Mouse (Mus musculus): ENCODE measurements at regions not wholly inside any gene's neighbourhood (a gene's known extent, or its start where the extent isn't known, plus 50 kb on each side); places are given as distances from the start of the nearest gene placed in this dataset.

DNA sequence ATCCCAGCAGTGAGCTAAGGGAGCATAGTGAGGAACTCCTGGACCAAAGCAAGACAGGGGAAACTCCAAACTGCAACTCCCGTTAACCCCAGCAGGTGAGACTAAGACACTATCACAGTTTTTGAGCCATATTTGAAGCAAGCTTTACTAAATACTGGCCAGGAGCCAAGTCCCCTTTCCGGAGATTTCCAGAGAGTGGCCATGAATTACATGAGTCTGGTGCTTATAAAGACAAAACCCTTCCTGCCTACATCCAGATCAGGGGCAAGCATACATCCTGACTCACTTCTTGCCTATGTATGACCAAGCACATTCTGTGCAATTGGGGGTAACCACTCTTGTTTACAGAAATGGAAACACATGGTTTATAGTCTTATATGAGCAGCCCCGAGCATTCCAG is 187.6 kb upstream of the Nr5a2 start:
- Histone ChIP-seq H3K9ac (ENCODE audit: low read length) (no peak overlapping the region), H3K4me2 (ENCODE audit: low read depth, low read length) (no peak overlapping the region), H3K4me1 (replicated peaks; ENCODE audit: control insufficient read depth, insufficient read depth, low read length) (no peaks in the 10 kb centered on the region), H3K27ac (ENCODE audit: low read length) (no peak overlapping the region), H3K36me3 (ENCODE audit: control insufficient read depth, insufficient read depth, low read length) (no peaks in the 10 kb centered on the region), H3K4me3 (ENCODE audit: low read length) (no peak overlapping the region), H3K9me3 (ENCODE audit: control insufficient read depth, low read length) (no peaks in the 10 kb centered on the region), H3K27me3 (ENCODE audit: control insufficient read depth, insufficient read depth, low read depth, low read length) (no peaks in the 10 kb centered on the region)
- 28% methylated on average over 3 of the region's 3 CpGs for WGBS
- ATAC-seq (ENCODE audit: low read depth) = no peak

DNA sequence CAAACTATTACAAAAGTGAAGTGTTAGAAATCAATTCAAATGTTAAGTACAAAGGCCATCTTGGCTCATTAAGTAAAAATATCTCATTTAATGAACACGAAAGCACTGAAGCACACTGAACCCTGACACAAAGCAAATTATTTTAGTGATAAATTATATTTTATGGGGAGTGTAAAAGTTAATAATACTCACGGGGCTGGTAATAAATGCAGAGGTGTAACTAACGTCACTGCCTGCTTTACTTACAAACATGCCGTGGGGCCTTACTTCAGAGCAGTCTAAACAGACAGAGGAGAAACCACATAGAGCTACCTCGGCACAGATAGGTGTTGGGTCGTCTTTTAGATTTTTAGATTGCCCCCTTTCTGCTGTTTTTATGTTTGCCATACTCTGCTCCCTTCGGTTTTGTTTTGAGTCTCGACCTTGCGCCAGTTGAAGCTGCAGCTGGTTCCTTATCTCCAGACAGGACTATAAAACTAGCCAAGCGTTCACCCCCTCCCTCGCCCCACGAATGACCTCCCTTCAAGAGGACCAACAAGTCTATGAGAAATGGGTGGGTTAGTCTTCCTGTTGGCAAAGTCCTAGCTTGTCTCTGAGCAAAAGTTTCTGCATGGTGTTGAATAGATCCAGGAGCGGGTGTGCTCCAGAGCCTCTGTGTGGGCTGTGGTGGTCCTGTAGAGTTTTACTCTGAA is 181.8 kb upstream of the Nr5a2 start:
- WGBS = 33% methylated on average over 13 of the region's 13 CpGs
- H3K4me1 ChIP-seq (replicated peaks; ENCODE audit: control insufficient read depth, insufficient read depth, low read length) = no peaks in the 10 kb centered on the region
- H3K4me2 ChIP-seq (ENCODE audit: low read depth, low read length) = no peak overlapping the region
- H3K4me3 ChIP-seq (ENCODE audit: low read length) = no peak overlapping the region
- H3K36me3 ChIP-seq (ENCODE audit: control insufficient read depth, insufficient read depth, low read length) = no peaks in the 10 kb centered on the region
- H3K27ac ChIP-seq (ENCODE audit: low read length) = no peak overlapping the region
- H3K27me3 ChIP-seq (ENCODE audit: control insufficient read depth, insufficient read depth, low read depth, low read length) = no peaks in the 10 kb centered on the region
- no peaks in the 10 kb centered on the region for H3K9me3 ChIP-seq (ENCODE audit: control insufficient read depth, low read length)
- ATAC-seq (ENCODE audit: low read depth) = no peak
- no peak overlapping the region for H3K9ac ChIP-seq (ENCODE audit: low read length)

DNA sequence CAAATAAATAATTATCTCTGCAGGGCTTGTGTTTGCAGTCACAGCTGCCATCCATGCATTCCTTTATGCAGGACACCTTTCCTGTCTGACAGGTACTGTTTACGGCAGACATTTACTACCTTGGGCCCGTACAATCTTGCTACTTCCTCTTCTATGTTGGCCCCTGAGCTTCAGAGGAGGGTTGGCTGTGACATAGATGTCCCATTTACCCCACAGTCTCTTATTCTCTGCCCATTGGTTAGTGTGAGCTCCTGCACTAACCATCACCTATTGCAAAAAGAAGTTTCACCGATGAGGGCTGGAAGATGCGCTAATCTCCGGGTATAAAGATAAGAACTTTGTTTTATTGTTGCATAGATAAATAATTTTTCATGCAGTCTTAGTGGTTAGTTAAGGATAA is 181.1 kb upstream of the Nr5a2 start:
- WGBS = 67% methylated on average over 5 of the region's 5 CpGs

DNA sequence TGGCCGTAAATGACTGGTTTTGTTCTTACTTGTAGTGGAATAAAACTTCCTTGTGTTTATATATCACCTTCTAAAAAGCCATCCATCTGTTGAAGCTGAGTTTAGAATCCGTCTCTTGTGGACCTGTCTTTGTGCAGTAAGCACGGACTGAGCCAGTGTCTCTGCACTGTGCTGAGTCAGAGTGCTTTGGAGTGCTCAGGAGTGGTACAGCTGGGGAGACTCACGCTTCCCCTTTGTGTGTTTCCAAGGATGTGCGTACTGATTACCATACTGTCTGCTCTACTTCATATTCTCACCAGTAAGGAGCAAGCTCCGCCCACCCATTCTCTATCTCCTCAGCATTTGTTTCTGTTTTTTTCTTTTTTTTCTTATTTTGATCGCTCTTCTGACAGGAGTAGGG is 175.9 kb upstream of the Nr5a2 start:
- Histone ChIP-seq H3K9ac (ENCODE audit: low read length) (no peak overlapping the region), H3K27me3 (ENCODE audit: control insufficient read depth, insufficient read depth, low read depth, low read length) (no peaks in the 10 kb centered on the region), H3K36me3 (ENCODE audit: control insufficient read depth, insufficient read depth, low read length) (no peaks in the 10 kb centered on the region), H3K27ac (ENCODE audit: low read length) (no peak overlapping the region), H3K4me3 (ENCODE audit: low read length) (no peak overlapping the region), H3K9me3 (ENCODE audit: control insufficient read depth, low read length) (no peaks in the 10 kb centered on the region), H3K4me2 (ENCODE audit: low read depth, low read length) (no peak overlapping the region), H3K4me1 (replicated peaks; ENCODE audit: control insufficient read depth, insufficient read depth, low read length) (no peaks in the 10 kb centered on the region)
- WGBS = 57% methylated on average over 7 of the region's 7 CpGs
- ATAC-seq (ENCODE audit: low read depth) = no peak

More for the DNA sequence above, 181.1 kb upstream of the Nr5a2 start:
- ATAC-seq (ENCODE audit: low read depth) = no peak
- Histone ChIP-seq H3K27ac (ENCODE audit: low read length) (no peak overlapping the region), H3K9me3 (ENCODE audit: control insufficient read depth, low read length) (no peaks in the 10 kb centered on the region), H3K4me3 (ENCODE audit: low read length) (no peak overlapping the region), H3K4me2 (ENCODE audit: low read depth, low read length) (no peak overlapping the region), H3K36me3 (ENCODE audit: control insufficient read depth, insufficient read depth, low read length) (no peaks in the 10 kb centered on the region), H3K9ac (ENCODE audit: low read length) (no peak overlapping the region), H3K4me1 (replicated peaks; ENCODE audit: control insufficient read depth, insufficient read depth, low read length) (no peaks in the 10 kb centered on the region), H3K27me3 (ENCODE audit: control insufficient read depth, insufficient read depth, low read depth, low read length) (no peaks in the 10 kb centered on the region)

DNA sequence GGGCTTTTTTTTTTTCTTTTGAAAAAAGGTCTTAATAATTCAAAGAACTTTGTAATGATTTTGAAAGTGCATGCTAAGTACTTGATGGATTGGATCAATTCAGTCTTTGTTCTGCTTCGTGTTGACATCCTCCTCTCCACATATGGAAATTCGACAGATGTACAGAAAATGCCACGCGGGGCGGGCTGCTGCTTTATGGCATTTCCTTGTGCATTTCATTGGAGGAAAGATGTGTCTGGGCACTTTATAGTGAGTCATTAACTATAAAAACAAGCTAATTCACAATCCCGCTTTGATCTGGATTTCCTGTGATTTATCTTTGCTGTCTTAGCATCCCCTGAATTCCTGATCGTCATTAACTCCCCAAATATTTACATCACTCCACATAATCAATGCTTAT is 173.5 kb upstream of the Nr5a2 start:
- 32% methylated on average over 7 of the region's 7 CpGs for WGBS
- Histone ChIP-seq H3K36me3 (ENCODE audit: control insufficient read depth, insufficient read depth, low read length) (no peaks in the 10 kb centered on the region), H3K4me3 (ENCODE audit: low read length) (no peak overlapping the region), H3K9ac (ENCODE audit: low read length) (no peak overlapping the region), H3K9me3 (ENCODE audit: control insufficient read depth, low read length) (no peaks in the 10 kb centered on the region), H3K4me2 (ENCODE audit: low read depth, low read length) (no peak overlapping the region), H3K27me3 (ENCODE audit: control insufficient read depth, insufficient read depth, low read depth, low read length) (no peaks in the 10 kb centered on the region), H3K27ac (ENCODE audit: low read length) (no peak overlapping the region), H3K4me1 (replicated peaks; ENCODE audit: control insufficient read depth, insufficient read depth, low read length) (no peaks in the 10 kb centered on the region)
- no peak for ATAC-seq (ENCODE audit: low read depth)

DNA sequence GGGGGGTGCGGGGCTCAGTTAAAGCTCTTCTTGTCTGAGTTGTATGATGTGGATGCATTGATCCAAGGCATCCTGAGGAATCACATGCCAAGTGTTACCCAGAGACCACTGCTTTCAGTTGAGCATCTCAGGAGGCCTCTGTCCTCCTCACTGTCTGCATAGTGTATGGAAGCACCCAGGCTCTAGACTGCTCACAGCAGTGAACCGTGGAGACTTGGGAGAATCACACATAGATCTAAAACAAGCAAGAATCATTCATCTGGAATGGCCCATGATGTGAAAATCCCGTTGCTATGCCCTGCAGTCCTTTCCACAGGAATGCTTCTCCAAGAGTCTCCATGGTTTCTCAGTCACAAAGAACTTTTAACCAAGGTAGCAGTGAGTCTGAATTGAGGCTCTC is 170.0 kb upstream of the Nr5a2 start:
- H3K36me3 ChIP-seq (ENCODE audit: control insufficient read depth, insufficient read depth, low read length) = no peaks in the 10 kb centered on the region
- no peak overlapping the region for H3K4me2 ChIP-seq (ENCODE audit: low read depth, low read length)
- H3K9me3 ChIP-seq (ENCODE audit: control insufficient read depth, low read length) = no peaks in the 10 kb centered on the region
- WGBS = 77% methylated on average over 3 of the region's 3 CpGs
- no peak for ATAC-seq (ENCODE audit: low read depth)
- H3K27ac ChIP-seq (ENCODE audit: low read length) = no peak overlapping the region
- no peaks in the 10 kb centered on the region for H3K4me1 ChIP-seq (replicated peaks; ENCODE audit: control insufficient read depth, insufficient read depth, low read length)
- H3K4me3 ChIP-seq (ENCODE audit: low read length) = no peak overlapping the region
- H3K27me3 ChIP-seq (ENCODE audit: control insufficient read depth, insufficient read depth, low read depth, low read length) = no peaks in the 10 kb centered on the region
- no peak overlapping the region for H3K9ac ChIP-seq (ENCODE audit: low read length)

DNA sequence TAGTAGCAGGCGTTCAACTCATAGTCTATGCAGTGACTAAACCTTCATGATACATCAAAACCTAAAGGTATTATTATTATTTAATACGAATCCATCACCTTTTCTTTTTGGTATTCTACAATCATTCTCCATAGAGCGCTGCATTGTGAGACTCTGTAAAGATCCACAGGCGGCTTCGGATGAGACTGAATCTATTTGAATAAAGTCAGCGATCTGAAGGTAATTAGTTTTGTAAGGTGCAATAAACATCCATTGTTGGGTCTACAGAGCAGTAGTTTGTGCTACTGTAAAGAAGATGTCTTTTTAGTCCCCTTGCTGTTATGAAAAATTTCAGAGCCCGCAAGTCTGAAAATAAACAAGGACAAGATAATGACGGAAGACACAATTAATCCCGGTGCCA is 168.9 kb upstream of the Nr5a2 start:
- ATAC-seq (ENCODE audit: low read depth) = no peak
- Histone ChIP-seq H3K4me2 (ENCODE audit: low read depth, low read length) (no peak overlapping the region), H3K9me3 (ENCODE audit: control insufficient read depth, low read length) (no peaks in the 10 kb centered on the region), H3K27ac (ENCODE audit: low read length) (no peak overlapping the region), H3K27me3 (ENCODE audit: control insufficient read depth, insufficient read depth, low read depth, low read length) (no peaks in the 10 kb centered on the region), H3K9ac (ENCODE audit: low read length) (no peak overlapping the region), H3K4me1 (replicated peaks; ENCODE audit: control insufficient read depth, insufficient read depth, low read length) (no peaks in the 10 kb centered on the region), H3K4me3 (ENCODE audit: low read length) (no peak overlapping the region), H3K36me3 (ENCODE audit: control insufficient read depth, insufficient read depth, low read length) (no peaks in the 10 kb centered on the region)
- 78% methylated on average over 9 of the region's 9 CpGs for WGBS

DNA sequence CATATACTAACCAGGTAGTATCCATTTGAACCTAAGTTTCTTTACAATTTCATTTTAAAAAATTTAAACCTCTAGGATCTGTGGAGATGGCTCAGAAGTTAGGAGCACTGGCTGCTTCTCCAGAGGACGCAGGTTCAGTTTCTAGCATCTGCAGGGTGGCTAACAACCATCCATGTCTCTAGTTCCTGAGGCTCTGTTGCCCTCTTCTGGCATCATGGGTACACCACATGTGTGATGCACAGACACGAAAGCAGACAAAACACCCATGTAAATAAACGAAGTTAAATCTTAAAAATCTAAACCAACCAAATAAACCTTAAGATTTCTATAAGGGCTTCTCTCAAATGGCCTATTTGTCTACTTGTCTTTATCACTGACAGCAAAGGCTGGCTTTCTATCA is 157.6 kb upstream of the Nr5a2 start:
- Histone ChIP-seq H3K36me3 (ENCODE audit: control insufficient read depth, insufficient read depth, low read length) (no peaks in the 10 kb centered on the region), H3K27ac (ENCODE audit: low read length) (no peak overlapping the region)
- WGBS = 68% methylated on average over 3 of the region's 3 CpGs

DNA sequence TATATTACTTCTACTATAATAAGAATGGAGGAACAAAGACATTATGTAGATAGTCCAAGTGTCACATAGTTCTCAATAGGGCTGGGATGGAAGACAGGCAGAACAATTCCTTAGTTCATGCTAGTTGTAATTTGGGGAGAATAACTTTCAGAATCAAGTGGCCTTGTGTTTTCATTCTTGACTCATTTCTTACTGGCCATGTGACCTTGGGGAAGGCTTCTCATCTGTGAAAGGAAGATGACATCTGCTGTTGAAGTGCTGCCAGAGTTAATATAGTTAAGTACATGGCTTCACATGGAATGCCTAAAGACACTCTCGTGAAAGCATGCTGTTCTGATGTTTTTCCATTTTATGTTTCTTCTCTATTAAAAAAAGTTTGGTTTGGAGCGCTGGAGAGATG is 146.2 kb upstream of the Nr5a2 start:
- no peaks in the 10 kb centered on the region for H3K36me3 ChIP-seq (ENCODE audit: control insufficient read depth, insufficient read depth, low read length)
- WGBS = 75% methylated on average over 2 of the region's 2 CpGs
- no peak overlapping the region for H3K9ac ChIP-seq (ENCODE audit: low read length)
- H3K9me3 ChIP-seq (ENCODE audit: control insufficient read depth, low read length) = no peaks in the 10 kb centered on the region
- H3K27me3 ChIP-seq (ENCODE audit: control insufficient read depth, insufficient read depth, low read depth, low read length) = no peaks in the 10 kb centered on the region
- no peak overlapping the region for H3K4me3 ChIP-seq (ENCODE audit: low read length)
- no peaks in the 10 kb centered on the region for H3K4me1 ChIP-seq (replicated peaks; ENCODE audit: control insufficient read depth, insufficient read depth, low read length)
- ATAC-seq (ENCODE audit: low read depth) = no peak
- no peak overlapping the region for H3K27ac ChIP-seq (ENCODE audit: low read length)
- no peak overlapping the region for H3K4me2 ChIP-seq (ENCODE audit: low read depth, low read length)

More for the DNA sequence above, 157.6 kb upstream of the Nr5a2 start:
- H3K9ac ChIP-seq (ENCODE audit: low read length) = no peak overlapping the region
- no peaks in the 10 kb centered on the region for H3K9me3 ChIP-seq (ENCODE audit: control insufficient read depth, low read length)
- no peak overlapping the region for H3K4me3 ChIP-seq (ENCODE audit: low read length)
- H3K27me3 ChIP-seq (ENCODE audit: control insufficient read depth, insufficient read depth, low read depth, low read length) = no peaks in the 10 kb centered on the region
- H3K4me1 ChIP-seq (replicated peaks; ENCODE audit: control insufficient read depth, insufficient read depth, low read length) = no peaks in the 10 kb centered on the region
- H3K4me2 ChIP-seq (ENCODE audit: low read depth, low read length) = no peak overlapping the region
- no peak for ATAC-seq (ENCODE audit: low read depth)

DNA sequence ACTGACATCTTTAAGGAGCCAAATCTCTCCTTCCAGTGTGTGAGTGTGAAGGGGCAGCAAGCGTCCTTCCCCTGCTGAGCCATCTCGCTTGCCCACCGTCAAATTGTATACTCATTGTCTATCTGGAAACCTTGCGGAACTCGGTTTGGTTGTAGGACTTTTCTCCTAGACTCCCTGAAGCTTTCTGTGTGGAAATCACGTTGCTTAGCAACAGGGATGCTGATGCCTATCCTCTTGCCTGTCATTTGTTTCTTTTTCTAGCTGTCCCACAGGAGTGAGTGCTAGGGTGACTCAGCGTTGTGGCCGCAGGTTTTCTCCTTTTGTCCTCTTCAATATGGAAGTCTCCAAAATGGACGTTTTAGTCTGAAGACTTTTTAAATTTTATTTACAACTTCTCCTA is 131.5 kb upstream of the Nr5a2 start:
- Histone ChIP-seq H3K27ac (ENCODE audit: low read length) (no peak overlapping the region), H3K9me3 (ENCODE audit: control insufficient read depth, low read length) (no peaks in the 10 kb centered on the region), H3K4me1 (replicated peaks; ENCODE audit: control insufficient read depth, insufficient read depth, low read length) (no peaks in the 10 kb centered on the region), H3K4me3 (ENCODE audit: low read length) (no peak overlapping the region), H3K4me2 (ENCODE audit: low read depth, low read length) (no peak overlapping the region), H3K36me3 (ENCODE audit: control insufficient read depth, insufficient read depth, low read length) (no peaks in the 10 kb centered on the region), H3K9ac (ENCODE audit: low read length) (no peak overlapping the region), H3K27me3 (ENCODE audit: control insufficient read depth, insufficient read depth, low read depth, low read length) (no peaks in the 10 kb centered on the region)
- WGBS = 31% methylated on average over 9 of the region's 9 CpGs
- no peak for ATAC-seq (ENCODE audit: low read depth)
